Mouse (Mus musculus): ENCODE results near the gene Slc25a35.

DNA sequence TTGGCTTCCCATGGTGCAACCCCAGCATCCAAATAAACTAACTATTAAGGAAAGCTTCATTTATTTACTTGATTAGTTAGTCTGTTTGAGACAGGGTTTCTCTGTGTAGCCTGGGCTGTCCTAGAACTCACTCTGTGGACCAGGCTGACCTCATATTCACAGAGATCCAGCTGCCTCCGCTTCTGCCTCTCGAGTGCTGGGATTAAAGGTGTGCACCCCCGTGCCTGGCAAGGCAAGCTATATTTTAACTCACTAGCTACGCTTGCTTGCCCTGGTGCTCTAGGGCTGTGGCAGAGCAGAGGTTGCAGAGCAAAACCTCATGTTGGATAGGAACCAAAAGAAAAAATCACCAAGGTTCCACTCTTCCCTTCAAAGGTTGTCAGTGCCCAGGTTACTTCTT, 27.4 kb upstream of the Slc25a35 start:
- TF ChIP-seq CTCF (IDR thresholded peaks at IDR 0.05), result no peak
- TF ChIP-seq POLR2A (IDR thresholded peaks at IDR 0.05; ENCODE audit: insufficient read depth, low read depth, low read length), result no peak
- TF ChIP-seq EP300 (IDR thresholded peaks at IDR 0.05; ENCODE audit: insufficient read depth, low read depth, low read length), result no peak

Measured in heart, adult 2 months (tissue).